Mouse (Mus musculus) cortical plate, adult 2 months (tissue): ENCODE results near the gene Zdhhc9. TPM values are rescaled to one million over a fixed set of nuclear protein-coding genes. Genes with fewer than 3 reads are reported as not detected.

Source experiments
- H3K27ac ChIP-seq: fragments of 200-500 bp; 2 replicates; pipeline ENCODE4 v1.5.1; 2012; ENCODE audit warnings: low read length, control low read depth, inconsistent platforms; ENCODE audit not compliant: insufficient read depth
- H3K4me1 ChIP-seq: fragments of 200-500 bp; 2 replicates; pipeline ENCODE4 v1.6.1; 2011; ENCODE audit warnings: low read length; ENCODE audit not compliant: control insufficient read depth, insufficient read depth
- H3K4me3 ChIP-seq: fragments of 200-500 bp; 2 replicates; pipeline ENCODE4 v1.5.1; 2011; ENCODE audit warnings: mild to moderate bottlenecking, low read length, control low read depth; ENCODE audit not compliant: insufficient read depth
- CTCF ChIP-seq: fragments of 200-500 bp; IDR thresholded peaks from 2 replicates; pipeline ENCODE4 v1.5.1; 2011; ENCODE audit warnings: mild to moderate bottlenecking, control low read depth, low read length; ENCODE audit not compliant: insufficient read depth; ENCODE audit errors: extremely low read depth
- POLR2A ChIP-seq: fragments of 200-500 bp; IDR thresholded peaks from 2 replicates; pipeline ENCODE4 v1.6.1; 2011; ENCODE audit warnings: mild to moderate bottlenecking, low read length, control low read depth; ENCODE audit not compliant: insufficient read depth; ENCODE audit errors: extremely low read depth
- polyA plus RNA-seq: library from polyadenylated mRNA; depleted of rRNA; stranded (reverse); fragments of >200 nt; gene quantifications from 2 replicates; pipeline ENCODE4 v1.2.3, GENCODE M21; 2012

Zdhhc9 gene
- polyA plus RNA-seq, 1 experiment: 51.7 TPM

DNA sequence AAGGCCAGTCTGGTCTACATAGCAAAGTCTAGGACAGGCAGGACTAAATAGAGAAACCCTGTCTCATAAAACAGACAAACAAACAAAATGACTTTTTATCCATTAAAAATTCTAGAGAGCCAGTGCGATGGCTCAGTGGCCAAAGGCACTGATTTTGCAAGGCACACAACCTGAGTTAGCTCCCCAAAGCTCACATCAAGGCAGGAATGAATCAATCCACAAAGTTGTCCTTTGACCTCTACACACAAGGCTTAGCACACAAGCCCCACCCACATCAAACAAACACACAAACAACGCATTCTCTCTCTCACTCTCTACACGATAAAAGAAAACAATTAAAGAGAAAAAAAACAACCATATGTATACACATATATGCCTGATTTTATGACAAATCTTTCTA is 24.0 kb downstream of the Zdhhc9 start:
- Histone ChIP-seq H3K4me3 (no peak overlapping the region), H3K27ac (no peak overlapping the region), H3K4me1 (no peaks in the 10 kb centered on the region)
- no peak for TF ChIP-seq POLR2A
- no peak for TF ChIP-seq CTCF

DNA sequence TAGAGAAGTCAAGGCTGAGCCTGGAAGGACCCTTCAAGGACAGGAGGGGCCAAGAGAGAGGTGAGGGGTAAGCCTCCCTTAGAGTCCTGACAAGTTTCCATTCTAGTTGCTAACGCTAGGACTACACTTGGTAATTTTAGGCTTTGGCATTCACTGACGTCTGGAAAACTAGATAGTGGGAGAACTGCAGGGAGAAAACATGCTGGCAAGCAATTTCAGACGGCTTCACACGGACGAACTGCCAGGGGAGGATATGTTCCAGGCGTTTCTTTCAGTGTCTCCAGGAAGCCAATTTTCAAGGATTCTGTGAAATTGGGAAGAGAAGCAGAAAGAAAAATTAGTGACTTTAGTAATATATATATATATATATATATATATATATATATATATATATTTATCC is 26.8 kb downstream of the Zdhhc9 start:
- TF ChIP-seq POLR2A: no peak
- no peak overlapping the region for H3K27ac ChIP-seq
- no peak overlapping the region for H3K4me3 ChIP-seq
- H3K4me1 ChIP-seq: no peaks in the 10 kb centered on the region

DNA sequence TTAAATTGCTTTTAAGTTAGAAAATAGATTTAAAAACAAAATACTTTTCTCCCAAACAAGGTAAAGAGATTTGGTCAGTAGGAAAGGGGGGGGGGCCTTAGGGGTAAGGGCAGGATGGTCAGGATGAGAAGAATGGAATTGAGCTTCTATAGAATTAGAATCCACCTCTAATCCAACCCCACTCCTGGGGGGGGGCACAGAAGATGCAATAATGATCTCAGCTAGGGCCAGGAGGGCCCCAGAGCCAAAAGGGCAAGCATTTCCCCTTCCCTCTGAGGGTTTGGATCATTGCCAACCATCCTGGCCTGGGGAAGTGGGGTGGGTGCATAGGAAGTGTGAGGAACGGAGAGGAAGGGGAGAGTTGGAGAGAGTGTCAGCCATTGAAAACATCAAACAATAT is 38.3 kb downstream of the Zdhhc9 start:
- H3K27ac ChIP-seq: no peak overlapping the region
- TF ChIP-seq CTCF (no peak), POLR2A (no peak)
- no peaks in the 10 kb centered on the region; the same call in 1 of the 2 replicates for H3K4me1 ChIP-seq
- no peak overlapping the region for H3K4me3 ChIP-seq

DNA sequence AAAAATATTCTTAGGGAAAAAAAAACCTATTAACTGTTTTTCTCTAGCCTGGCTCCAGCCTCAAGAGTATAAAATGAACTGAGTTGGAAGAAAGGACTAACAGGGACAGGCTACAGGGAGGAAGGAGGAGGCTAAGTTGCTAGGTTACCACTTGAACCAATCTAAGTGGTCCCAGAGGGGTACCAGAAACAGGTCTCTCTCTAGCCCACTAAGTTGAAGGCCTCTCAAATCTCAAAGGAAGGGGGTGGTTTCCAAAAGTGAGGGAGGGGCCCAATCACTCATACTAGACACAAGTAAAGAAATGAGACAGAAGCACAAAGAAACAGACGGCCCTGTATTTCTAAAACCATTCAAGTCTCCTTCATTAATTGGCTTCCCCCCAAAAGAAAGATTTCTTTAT is 38.8 kb downstream of the Zdhhc9 start:
- TF ChIP-seq POLR2A (no peak), CTCF (no peak)
- Histone ChIP-seq H3K27ac (no peak overlapping the region), H3K4me1 (no peaks in the 10 kb centered on the region), H3K4me3 (no peak overlapping the region)

DNA sequence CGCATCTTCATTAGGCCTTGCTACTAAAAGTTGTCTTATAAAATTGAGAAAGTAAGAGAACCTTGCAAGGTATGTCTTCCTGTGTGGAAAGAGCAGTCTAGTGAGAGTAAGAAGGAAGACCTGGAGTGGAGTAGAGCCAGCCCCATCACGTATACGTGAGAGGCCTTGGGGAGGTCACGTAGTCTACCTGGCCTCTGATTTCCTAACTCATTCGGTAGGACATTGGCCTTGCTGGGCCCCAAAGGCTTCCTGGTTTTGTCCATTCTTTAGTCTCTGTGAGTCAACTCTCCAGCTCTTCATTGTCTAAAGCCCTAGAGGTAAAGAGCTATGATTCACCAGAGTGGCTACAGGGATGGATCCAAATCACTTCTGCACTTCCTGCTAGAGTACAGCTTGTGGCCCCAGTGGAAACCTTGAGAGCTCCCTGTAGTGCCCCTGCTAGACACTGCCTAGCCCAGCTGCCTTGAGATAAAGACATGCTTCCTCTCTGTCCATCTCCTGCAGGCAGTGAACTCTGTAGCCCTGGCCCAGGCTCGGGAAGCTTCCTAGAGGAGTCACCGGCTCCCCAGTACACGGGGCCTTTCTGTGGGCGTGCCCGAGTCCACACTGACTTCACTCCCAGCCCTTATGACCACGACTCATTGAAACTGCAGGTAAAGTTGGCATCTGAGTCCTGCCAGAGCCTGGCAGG is 50.3 kb downstream of the Zdhhc9 start:
- TF ChIP-seq POLR2A (no peak), CTCF (no peak)
- H3K4me1 ChIP-seq: no peaks in the 10 kb centered on the region
- H3K27ac ChIP-seq: no peak overlapping the region

DNA sequence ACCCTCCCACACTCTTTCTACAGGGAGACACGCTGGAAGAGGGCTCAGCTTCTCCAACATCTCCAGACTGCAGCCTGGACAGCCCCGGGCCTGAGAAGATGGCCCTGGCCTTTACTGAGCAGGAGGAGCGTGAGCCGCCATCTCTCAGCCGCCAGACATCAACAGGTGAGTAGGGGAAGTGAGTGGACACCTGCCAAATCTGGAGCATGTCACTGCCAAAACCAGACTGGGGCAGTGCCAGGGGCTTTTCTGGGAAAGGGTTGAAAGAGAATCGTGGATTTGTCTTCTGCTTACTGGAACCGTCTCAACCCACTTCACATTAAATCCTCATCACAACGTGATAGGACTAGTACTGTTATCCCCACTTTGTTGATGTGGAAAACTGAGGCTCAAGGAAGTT is 51.3 kb downstream of the Zdhhc9 start:
- TF ChIP-seq POLR2A (no peak), CTCF (no peak)

More for the DNA sequence above, 50.3 kb downstream of the Zdhhc9 start:
- H3K4me3 ChIP-seq: no peak overlapping the region

DNA sequence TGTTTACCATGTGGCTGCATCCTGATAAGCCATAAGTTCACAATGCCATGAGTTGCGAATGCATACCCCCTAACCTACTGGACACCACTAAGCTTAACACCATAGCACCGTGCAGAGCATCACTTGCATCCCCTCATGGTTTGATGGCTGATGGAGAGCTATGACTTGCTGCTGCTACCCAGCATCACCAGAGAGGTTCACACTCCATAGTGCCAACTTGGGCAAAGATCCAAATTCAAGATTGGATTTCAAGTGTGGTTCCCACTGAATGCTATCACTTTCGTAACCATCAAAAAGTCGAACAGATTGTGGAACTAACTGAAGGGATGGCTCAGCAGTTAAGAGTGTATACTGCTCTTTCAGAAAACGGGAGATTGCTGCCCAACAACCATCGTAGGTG is 53.2 kb downstream of the Zdhhc9 start:
- Histone ChIP-seq H3K4me1 (no peaks in the 10 kb centered on the region), H3K27ac (no peak overlapping the region), H3K4me3 (no peak overlapping the region)
- TF ChIP-seq CTCF (no peak), POLR2A (no peak)

More for the DNA sequence above, 51.3 kb downstream of the Zdhhc9 start:
- Histone ChIP-seq H3K27ac (no peak overlapping the region), H3K4me3 (no peak overlapping the region), H3K4me1 (no peaks in the 10 kb centered on the region)

DNA sequence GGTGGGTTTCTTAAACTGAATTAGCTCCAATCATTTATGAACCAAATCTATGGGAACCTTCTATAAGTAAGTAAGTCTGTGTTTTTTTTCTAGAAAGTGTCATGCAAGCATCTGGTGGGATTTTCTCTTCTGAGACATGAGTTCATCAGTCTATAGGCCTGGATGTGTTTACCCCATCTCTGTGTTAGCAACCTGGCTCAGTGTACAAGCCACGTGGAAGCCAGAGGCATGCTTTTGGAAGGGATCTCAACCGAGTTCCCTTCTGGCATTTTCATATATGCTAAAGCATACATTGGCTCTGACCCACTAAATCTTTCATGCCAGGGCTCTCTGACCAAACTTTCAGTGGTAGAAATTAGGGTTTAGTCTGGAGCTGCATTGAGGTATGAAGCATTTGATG is 54.7 kb downstream of the Zdhhc9 start:
- H3K27ac ChIP-seq: no peak overlapping the region
- no peak overlapping the region for H3K4me3 ChIP-seq
- TF ChIP-seq CTCF: no peak
- no peak for TF ChIP-seq POLR2A
- H3K4me1 ChIP-seq: no peaks in the 10 kb centered on the region

DNA sequence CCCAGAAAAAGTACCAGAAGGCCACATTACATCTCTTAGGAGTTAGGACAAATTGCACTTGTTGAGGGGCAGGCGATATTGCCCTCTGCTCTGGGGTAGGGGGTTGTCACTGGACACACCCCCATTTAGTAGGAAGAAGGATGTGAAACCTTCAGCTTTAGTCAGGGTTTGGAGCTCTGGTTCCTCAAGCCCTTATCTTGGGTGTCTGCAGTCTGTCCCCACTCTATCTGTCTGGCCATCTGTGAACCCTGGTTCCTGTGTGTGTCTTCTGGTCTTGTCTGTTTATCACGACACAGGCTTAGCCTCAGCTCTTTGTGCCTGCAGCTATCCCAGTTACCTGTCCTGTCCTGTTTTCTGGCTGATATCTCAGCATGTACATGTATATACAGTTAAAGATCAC is 55.3 kb downstream of the Zdhhc9 start:
- TF ChIP-seq POLR2A: no peak
- no peak for TF ChIP-seq CTCF
- Histone ChIP-seq H3K27ac (no peak overlapping the region), H3K4me1 (no peaks in the 10 kb centered on the region), H3K4me3 (no peak overlapping the region)

DNA sequence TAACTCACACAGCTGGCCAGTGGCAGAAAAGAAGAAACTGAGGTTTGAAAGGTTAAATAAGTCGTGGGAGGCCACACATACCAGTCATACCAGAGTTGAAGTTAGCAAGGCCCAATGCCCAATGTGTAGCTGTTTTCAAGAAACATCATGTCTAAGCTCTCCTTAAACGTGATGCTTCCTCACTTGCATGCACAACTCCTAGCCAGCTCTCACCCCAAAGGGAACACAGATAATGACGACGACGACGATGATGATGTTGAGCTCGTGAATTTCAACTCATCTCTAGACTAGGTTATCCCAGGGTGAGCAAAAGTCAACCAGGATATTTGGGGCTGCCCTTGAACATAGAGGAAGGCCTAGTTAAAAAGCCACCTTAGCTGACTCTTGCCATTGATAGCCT is 56.6 kb downstream of the Zdhhc9 start:
- Histone ChIP-seq H3K27ac (no peak overlapping the region), H3K4me1 (no peaks in the 10 kb centered on the region), H3K4me3 (no peak overlapping the region)
- TF ChIP-seq POLR2A: no peak

DNA sequence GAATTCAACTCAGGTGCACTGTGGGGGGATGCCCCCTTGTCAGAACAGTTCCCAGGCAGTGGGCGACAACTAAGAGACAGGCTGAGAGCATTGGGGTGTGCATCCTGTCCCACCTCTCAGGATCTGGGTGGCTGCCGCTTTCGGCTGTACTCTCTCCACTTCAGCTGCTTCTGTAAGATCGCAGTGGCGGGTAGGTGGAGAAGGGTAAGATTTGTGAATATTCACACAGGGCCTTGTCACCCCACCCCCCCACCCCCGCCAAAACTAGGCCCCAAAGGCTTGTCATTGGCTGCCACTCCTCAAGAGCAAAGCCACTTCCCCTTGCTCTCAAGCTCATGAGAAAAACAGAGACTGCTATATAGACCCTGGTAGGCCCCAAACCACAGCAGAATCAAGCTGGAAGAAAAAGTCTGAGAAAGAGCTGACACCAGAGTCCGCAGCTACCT is 60.9 kb downstream of the Zdhhc9 start:
- Histone ChIP-seq H3K4me1 (no peaks in the 10 kb centered on the region), H3K4me3 (no peak overlapping the region), H3K27ac (no peak overlapping the region)
- TF ChIP-seq CTCF (no peak), POLR2A (no peak)
